Mouse (Mus musculus): ENCODE measurements around the gene Ap1g1.

GRCm38 (mm10) chr8:109759426-109759825 lies 18.9 kb upstream of the Ap1g1 start:
- TF ChIP-seq CTCF (conservative IDR thresholded peaks at IDR 0.05; ENCODE audit: low read length) (no peak), NANOG (IDR thresholded peaks at IDR 0.05; ENCODE audit: borderline replicate concordance, low read length) (no peak)

Measured in E14TG2a.4 (cell line).